Mouse (Mus musculus): ENCODE measurements around the gene Tspyl1. TPM values are rescaled to one million over a fixed set of nuclear protein-coding genes. Genes with fewer than 3 reads are reported as not detected.

The Tspyl1 gene
- polyA plus RNA-seq, 1 experiment from 2014 or later: 134 TPM

- Histone ChIP-seq H3K4me2 (replicated peaks) (no peak overlapping the region), H3K4me3 (no peak overlapping the region), H3K27me3 (no peaks in the 10 kb centered on the region), H3K27ac (replicated peaks) (no peak overlapping the region), H3K9me3 (no peaks in the 10 kb centered on the region), H3K4me1 (0 out of 2 replicates have a peak, but pooled peaks cover 7% of the 10 kb centered on the region), H3K36me3 (no peaks in the 10 kb centered on the region), H3K9ac (replicated peaks) (no peak overlapping the region)
- ATAC-seq (replicated peaks): no peak
- WGBS: 80% methylated on average over 5 of the region's 5 CpGs
Observed at GRCm38 (mm10) chr10:34267312-34268070, 14.5 kb upstream of the Tspyl1 start.

DNA sequence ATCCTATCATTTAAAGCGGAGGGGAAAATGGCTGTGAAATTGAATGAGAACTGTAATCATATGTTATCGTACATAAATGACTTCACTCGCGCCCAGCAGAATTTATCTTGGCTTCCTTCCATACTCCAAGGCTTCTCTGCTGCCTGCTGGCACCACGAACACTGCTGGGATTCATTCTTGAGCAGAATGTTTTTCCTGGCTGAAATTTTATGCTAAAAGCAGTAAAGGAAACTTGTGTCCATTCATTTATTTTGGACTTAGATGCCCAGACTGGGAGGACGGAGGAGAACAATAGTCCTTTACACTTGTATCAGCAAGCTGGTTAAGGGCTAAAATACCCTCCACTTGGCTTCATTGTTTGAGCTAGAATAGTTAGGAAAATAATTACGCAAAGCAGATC, 10.3 kb upstream of the Tspyl1 start:
- no peak overlapping the region for H3K9ac ChIP-seq (replicated peaks)
- ATAC-seq (replicated peaks): peak; percentile 78; the same call in 1 of the 2 replicates
- H3K4me1 ChIP-seq: 0 out of 2 replicates have a peak, but pooled peaks cover 7% of the 10 kb centered on the region
- 26% methylated on average over 7 of the region's 7 CpGs for WGBS
- H3K4me2 ChIP-seq (replicated peaks): no peak overlapping the region
- H3K27me3 ChIP-seq: no peaks in the 10 kb centered on the region
- no peaks in the 10 kb centered on the region for H3K9me3 ChIP-seq
- H3K36me3 ChIP-seq: no peaks in the 10 kb centered on the region
- no peak overlapping the region for H3K4me3 ChIP-seq
- no peak overlapping the region for H3K27ac ChIP-seq (replicated peaks)

DNA sequence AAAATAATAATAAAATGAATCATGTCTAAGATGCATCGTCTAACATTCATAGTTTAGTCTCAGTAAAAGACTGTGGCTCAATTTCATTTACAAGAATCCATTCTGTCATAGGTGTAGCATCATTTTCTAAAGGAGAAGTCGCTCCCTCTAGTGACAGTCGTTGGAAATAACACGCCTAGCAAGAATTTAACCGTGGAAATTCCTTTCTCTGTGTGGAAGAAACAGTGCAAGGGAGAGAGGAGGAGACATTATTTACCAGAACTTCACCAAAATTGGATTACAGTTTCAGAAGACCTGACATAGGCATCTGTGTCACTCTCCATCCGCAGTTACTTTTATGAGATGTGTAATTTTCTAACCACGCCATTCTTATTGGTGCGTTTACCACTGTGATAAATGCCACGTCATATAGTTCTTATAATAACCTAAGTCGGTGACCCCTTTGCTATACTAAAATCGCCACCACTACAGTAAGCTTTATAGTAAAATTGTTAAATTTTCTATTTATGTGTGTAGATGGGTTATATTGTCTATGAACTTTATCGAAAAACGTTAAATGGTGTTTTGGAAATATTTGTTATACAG, 1.3 kb upstream of the Tspyl1 start:
- H3K4me1 ChIP-seq: peaks cover 23% of the 10 kb centered on the region
- no peaks in the 10 kb centered on the region for H3K36me3 ChIP-seq
- H3K27me3 ChIP-seq: no peaks in the 10 kb centered on the region
- H3K27ac ChIP-seq (replicated peaks): peak overlapping the region; percentile 65
- H3K9me3 ChIP-seq: no peaks in the 10 kb centered on the region
- H3K4me3 ChIP-seq: peak overlapping the region; percentile 27
- peak overlapping the region; percentile 79 for H3K4me2 ChIP-seq (replicated peaks)
- WGBS: 30% methylated on average over 13 of the region's 13 CpGs
- peak; percentile 21; the same call in 1 of the 2 replicates for ATAC-seq (replicated peaks)
- H3K9ac ChIP-seq (replicated peaks): peak overlapping the region; percentile 38; the same call in 1 of the 2 replicates

- peaks cover 3% of the 10 kb centered on the region; the same call in 1 of the 2 replicates for H3K36me3 ChIP-seq
- H3K9ac ChIP-seq (replicated peaks): peak overlapping the region; percentile 97
- H3K27me3 ChIP-seq: no peaks in the 10 kb centered on the region
- peak overlapping the region; percentile 90 for H3K27ac ChIP-seq (replicated peaks)
- H3K9me3 ChIP-seq: no peaks in the 10 kb centered on the region
- H3K4me3 ChIP-seq: peak overlapping the region; percentile 99
- peak overlapping the region; percentile 79 for H3K4me2 ChIP-seq (replicated peaks)
- peak; percentile 0; the same call in 1 of the 2 replicates for ATAC-seq (replicated peaks)
- H3K4me1 ChIP-seq: peaks cover 23% of the 10 kb centered on the region
- 19% methylated on average over 14 of the region's 14 CpGs for WGBS
Observed at GRCm38 (mm10) chr10:34281211-34281961, 604 bp upstream of the Tspyl1 start.

DNA sequence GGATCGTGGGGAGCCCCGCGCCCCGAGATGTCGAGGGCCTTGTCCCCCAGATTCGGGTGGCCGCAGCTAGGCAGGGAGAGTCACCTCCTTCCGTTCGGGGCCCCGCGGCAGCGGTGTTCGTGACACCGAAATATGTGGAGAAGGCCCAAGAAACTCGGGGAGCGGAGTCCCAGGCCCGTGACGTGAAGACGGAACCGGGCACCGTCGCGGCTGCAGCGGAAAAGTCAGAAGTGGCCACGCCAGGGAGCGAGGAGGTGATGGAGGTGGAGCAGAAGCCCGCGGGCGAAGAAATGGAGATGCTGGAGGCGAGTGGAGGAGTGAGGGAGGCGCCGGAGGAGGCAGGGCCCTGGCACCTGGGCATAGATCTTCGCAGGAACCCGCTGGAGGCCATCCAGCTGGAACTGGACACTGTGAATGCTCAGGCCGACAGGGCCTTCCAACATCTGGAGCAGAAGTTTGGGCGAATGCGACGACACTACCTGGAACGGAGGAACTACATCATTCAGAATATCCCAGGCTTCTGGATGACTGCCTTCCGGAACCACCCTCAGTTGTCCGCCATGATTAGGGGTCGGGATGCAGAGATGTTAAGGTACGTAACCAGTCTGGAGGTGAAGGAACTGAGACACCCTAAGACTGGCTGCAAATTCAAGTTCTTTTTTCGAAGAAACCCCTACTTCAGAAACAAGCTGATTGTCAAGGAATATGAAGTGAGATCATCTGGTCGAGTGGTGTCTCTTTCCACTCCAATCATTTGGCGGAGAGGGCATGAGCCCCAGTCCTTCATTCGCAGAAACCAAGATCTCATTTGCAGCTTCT, 639 bp downstream of the Tspyl1 start:
- peaks cover 23% of the 10 kb centered on the region for H3K4me1 ChIP-seq
- WGBS: 3% methylated on average over 47 of the region's 47 CpGs

DNA sequence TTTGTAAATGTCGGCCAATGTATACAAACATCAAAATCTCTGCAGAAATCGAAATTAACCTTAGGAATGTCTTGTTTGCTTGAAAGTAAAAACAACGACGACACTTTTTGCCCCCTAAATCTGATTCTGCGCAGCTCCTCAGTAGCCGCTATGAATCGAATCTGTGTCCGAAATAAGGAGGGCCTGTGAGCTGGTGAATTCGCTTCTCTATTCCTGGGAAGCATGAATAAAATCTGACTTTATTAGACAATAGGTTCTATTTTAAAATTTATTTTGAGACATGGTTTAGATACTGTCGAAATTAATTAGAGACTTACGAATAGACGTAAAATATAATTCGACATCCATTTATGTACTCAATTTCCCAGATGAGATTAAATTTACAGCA, 14.9 kb downstream of the Tspyl1 start:
- Histone ChIP-seq H3K9me3 (no peaks in the 10 kb centered on the region), H3K4me1 (peaks cover 44% of the 10 kb centered on the region), H3K4me3 (peak overlapping the region; percentile 57), H3K36me3 (no peaks in the 10 kb centered on the region), H3K4me2 (replicated peaks) (peak overlapping the region; percentile 66), H3K27me3 (no peaks in the 10 kb centered on the region), H3K27ac (replicated peaks) (peak overlapping the region; percentile 100), H3K9ac (replicated peaks) (peak overlapping the region; percentile 76)
- peak; percentile 33; the same call in 1 of the 2 replicates for ATAC-seq (replicated peaks)
- WGBS: 3% methylated on average over 13 of the region's 13 CpGs

More for the DNA sequence above, 639 bp downstream of the Tspyl1 start:
- no peaks in the 10 kb centered on the region for H3K27me3 ChIP-seq
- no peaks in the 10 kb centered on the region for H3K9me3 ChIP-seq
- peak overlapping the region; percentile 99 for H3K4me3 ChIP-seq
- H3K4me2 ChIP-seq (replicated peaks): peak overlapping the region; percentile 79
- no peak; the same call in 1 of the 2 replicates for ATAC-seq (replicated peaks)
- peaks cover 10% of the 10 kb centered on the region for H3K36me3 ChIP-seq
- H3K9ac ChIP-seq (replicated peaks): peak overlapping the region; percentile 97
- H3K27ac ChIP-seq (replicated peaks): peak overlapping the region; percentile 90

DNA sequence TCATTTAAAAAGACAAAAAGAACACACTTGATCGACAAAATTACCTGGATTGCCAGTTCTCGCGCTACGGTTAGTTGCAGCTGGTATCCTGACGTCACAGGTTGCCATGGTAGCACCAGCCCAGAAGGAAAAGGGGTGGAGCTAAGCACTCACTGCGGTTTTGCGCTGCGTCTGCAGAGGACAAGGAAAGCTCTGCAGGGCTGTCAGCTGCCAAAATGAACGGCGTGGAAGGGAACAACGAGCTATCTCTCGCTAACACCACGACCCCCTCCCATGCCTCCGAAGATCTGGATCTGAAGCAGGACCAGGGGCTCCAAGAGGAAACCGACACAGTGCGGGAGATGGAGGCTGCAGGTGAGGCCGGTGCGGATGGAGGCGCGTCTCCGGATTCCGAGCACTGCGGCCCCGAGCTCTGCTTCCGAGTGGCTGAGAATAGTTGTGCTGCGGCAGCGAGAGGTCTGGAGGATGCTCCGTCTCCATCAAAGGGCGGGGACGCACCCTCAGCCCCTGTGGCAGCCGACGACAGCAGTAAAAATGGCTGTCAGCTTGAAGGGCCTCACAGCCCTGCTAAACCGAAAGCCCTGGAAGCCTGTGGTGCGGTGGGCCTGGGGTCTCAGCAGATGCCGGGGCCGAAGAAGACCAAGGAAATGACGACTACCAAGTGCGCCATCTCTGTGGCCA, 15.4 kb downstream of the Tspyl1 start, which contains the start of gene Tspyl4:
Tspyl4 (plus strand) TSS at position 144 of the 681 bp plus-strand sequence.
- Histone ChIP-seq H3K4me1 (peaks cover 49% of the 10 kb centered on the region), H3K9me3 (no peaks in the 10 kb centered on the region), H3K27me3 (no peaks in the 10 kb centered on the region), H3K36me3 (no peaks in the 10 kb centered on the region), H3K9ac (replicated peaks) (peak within 1 kb of the TSS; percentile 76), H3K27ac (replicated peaks) (peak within 1 kb of the TSS; percentile 100), H3K4me2 (replicated peaks) (peak within 1 kb of the TSS; percentile 66), H3K4me3 (peak within 1 kb of the TSS; percentile 57)
- ATAC-seq (replicated peaks): peak; percentile 98
- WGBS: under 1% methylated on average over 38 of the region's 38 CpGs

GRCm38 (mm10) chr10:34297980-34298753, 16.2 kb downstream of the Tspyl1 start:
- Histone ChIP-seq H3K4me2 (replicated peaks) (peak overlapping the region; percentile 66), H3K27me3 (no peaks in the 10 kb centered on the region), H3K4me1 (peaks cover 53% of the 10 kb centered on the region), H3K27ac (replicated peaks) (peak overlapping the region; percentile 100), H3K36me3 (peaks cover 3% of the 10 kb centered on the region), H3K9ac (replicated peaks) (peak overlapping the region; percentile 76), H3K9me3 (no peaks in the 10 kb centered on the region), H3K4me3 (peak overlapping the region; percentile 57)
- no peak for ATAC-seq (replicated peaks)
- WGBS: 46% methylated on average over 25 of the region's 25 CpGs

DNA sequence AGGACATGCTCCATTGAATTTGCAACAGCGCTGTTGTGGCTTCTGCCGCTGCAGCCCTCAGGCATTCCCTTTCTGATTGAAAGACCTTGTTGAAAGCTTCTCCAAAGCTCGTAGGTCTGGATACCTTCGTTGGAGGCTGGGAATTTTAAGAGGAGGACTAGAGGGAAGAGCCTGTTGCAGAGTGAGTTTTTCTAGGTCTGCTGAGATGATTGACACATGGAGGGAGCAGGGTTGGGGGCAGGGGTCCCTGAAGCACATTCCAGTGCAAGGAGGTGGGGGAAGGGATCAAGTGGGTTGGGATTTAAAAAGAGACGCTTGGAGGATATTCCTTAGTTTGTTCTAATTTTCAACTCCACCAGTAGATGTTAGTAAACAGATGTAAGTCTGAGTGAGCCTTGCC, 18.4 kb downstream of the Tspyl1 start:
- ATAC-seq (replicated peaks): no peak
- Histone ChIP-seq H3K27me3 (no peaks in the 10 kb centered on the region), H3K36me3 (peaks cover 3% of the 10 kb centered on the region), H3K4me1 (peaks cover 54% of the 10 kb centered on the region), H3K4me3 (peak overlapping the region; percentile 57), H3K9ac (replicated peaks) (peak overlapping the region; percentile 52), H3K4me2 (replicated peaks) (peak overlapping the region; percentile 66), H3K27ac (replicated peaks) (0 out of 2 replicates have a peak overlapping the region, but pooled peaks have one; percentile 47), H3K9me3 (no peaks in the 10 kb centered on the region)
- WGBS: 5% methylated on average over 5 of the region's 5 CpGs

- no peak overlapping the region for H3K27ac ChIP-seq (replicated peaks)
- no peaks in the 10 kb centered on the region for H3K27me3 ChIP-seq
- no peak overlapping the region for H3K9ac ChIP-seq (replicated peaks)
- H3K9me3 ChIP-seq: no peaks in the 10 kb centered on the region
- H3K36me3 ChIP-seq: peaks cover 3% of the 10 kb centered on the region
- H3K4me2 ChIP-seq (replicated peaks): no peak overlapping the region
- no peak for ATAC-seq (replicated peaks)
- H3K4me1 ChIP-seq: peaks cover 9% of the 10 kb centered on the region
- no peak overlapping the region for H3K4me3 ChIP-seq
Observed at GRCm38 (mm10) chr10:34307070-34307469, 25.1 kb downstream of the Tspyl1 start.
